Mouse (Mus musculus) 3134 (cell line): Measurements from ENCODE around the gene Ank2.
A peak's percentile ranks its signal among the peaks of the same experiment; 100 is the strongest.

ENCODE experiments used
- DNase-seq: peaks from one replicate; pipeline ENCODE4 v3.0.0-alpha.2; 2011; ENCODE audit warnings: low spot score; ENCODE audit not compliant: insufficient read length; ENCODE audit errors: extremely low read depth

Ank2 gene

DNA sequence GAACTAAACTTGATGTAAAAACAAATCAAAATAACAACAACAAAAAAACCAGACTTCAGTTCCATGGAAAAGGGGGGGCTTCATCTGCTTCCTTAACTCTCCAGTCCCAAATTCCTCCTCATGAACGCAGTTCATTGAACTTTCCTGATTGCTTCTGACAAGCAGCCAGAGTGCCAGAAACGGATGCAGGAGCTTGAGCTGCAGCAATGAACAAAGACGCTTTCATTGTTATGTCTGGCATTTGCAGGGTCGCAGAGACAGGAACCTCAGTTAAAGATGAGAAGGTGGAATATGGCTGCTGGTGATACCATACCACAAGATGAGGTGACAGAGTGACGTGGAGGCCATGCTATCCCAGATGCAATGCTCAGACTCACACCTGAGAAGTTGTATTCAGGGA, 248.2 kb downstream of the Ank2 start:
- DNase-seq: no peak

DNA sequence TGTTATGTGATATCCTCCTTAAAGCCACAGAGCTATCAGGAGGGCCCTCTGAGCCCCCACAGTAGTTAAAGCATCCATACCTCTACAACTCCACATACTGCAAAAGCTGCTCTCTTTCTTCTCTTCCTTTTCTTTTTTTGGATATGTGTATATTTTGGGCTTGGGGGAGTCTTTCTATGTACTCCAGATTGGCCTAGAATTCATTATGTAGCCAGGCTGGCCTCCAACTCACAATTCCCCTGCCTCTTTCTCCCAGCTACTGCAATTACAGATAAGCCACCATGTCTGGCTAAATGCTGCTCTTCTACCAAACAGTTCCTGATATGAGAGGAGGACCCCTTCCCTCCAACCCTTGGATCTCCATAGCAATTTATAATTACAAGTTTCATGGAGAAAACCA, 250.5 kb downstream of the Ank2 start:
- no peak for DNase-seq

DNA sequence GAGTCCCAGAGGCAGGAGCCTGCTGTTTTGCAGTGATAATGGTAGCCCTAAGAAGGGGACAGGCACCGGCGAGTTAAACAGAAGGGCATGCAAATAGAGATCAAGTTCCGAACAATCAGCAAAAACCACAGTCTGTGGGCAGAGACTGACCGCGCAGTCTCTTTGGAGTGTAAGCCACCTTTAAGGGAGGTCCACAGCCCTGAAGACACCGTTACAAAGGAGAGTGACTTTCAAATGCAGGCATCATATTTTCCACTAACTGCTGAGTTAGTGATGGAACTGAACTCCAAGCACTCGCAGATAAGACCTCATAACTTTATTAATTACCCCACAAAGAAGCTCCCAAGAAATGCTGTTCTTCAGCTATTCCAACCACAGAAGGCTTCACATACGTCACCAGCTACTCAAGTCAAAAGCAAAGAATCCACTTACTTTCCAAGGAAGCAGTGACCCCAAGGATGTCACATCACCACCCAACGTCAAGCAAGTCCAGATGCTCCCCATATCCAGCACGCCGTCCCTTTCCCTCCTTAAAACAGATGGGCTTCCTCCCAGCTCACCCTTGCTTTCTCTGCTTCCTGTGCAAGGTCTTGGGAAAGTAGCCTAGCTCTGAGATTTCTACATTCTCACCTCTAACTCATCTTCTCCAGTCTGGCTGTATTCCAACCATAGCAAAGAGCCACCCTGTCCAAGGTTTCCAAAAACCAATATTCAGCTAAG, 252.0 kb downstream of the Ank2 start:
- no peak for DNase-seq

DNA sequence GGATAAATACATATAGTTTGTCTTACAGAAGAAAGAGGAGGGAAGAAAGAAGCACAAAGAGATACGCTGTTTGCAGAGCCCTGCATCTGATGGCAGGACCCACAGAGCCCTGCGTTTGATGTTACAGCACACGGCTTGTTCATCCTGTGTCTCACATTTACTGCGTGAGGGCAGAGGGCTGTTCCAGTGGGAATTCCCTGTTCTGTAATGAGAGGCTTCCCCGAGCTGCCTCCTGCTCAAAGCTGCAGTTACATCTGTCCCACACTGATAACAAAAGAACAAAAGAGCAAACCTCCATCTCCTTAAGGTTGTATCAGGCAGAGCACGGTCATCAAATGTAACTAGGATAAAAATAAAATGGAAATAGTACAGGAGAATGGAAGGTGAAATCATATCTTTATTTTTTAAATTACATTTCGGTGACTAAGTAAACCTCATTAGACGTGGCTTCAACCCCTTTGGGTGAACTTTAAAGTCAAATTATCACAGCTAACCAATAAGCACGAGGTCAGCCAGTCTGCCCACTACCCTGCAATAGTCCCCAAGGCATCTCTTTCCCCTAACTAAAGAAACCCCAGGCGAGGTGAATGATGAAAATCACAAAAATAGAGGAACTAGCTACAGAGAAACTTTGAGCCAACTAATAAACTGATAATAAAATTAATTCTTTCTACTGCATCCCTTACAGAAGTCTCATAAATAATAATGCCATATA, 255.1 kb downstream of the Ank2 start:
- no peak for DNase-seq

DNA sequence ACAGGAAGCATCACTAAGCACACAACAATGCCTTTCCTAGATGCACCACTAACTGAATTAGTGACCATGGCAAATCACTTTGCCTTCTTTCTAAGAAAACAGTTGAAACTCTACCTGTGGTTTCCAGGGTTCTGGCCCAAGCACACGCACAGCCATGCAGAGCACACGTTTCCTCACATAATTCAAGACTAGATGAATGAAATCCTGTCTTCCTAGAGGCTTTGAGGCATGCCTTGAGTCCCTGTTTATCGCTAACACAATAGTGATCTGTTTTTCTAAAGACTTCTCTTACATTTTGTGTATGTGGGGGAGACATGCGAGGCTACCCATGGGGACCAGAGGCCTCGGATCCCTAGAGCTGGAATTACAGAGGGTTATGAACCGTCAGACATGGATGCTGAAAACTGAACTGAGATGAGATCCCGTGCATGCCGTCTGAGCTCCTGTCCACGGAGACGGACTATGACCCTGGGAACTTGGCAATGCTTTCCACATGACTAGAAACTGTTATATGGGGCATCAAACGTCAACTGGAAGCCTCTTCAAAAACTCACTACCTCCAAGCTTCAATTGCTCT, 256.8 kb downstream of the Ank2 start:
- no peak for DNase-seq

DNA sequence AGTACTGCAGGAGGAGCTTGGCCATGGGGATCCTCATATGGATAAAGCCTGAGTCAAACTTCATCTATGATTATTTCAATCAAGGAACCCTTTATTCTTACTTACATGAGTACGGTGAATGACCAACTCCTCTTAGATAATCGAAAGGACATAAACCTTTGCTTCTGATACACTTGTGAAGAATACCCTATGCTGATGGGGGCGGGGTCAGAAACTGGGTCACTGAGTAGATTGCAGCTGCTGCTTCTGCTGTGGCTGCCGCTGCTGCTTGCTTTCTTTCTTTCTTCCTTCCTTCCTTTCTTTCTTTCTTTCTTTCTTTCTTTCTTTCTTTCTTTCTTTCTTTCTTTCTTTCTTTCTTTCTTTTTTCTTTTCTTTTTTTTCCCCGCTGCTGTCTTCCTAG, 263.9 kb downstream of the Ank2 start:
- no peak for DNase-seq

DNA sequence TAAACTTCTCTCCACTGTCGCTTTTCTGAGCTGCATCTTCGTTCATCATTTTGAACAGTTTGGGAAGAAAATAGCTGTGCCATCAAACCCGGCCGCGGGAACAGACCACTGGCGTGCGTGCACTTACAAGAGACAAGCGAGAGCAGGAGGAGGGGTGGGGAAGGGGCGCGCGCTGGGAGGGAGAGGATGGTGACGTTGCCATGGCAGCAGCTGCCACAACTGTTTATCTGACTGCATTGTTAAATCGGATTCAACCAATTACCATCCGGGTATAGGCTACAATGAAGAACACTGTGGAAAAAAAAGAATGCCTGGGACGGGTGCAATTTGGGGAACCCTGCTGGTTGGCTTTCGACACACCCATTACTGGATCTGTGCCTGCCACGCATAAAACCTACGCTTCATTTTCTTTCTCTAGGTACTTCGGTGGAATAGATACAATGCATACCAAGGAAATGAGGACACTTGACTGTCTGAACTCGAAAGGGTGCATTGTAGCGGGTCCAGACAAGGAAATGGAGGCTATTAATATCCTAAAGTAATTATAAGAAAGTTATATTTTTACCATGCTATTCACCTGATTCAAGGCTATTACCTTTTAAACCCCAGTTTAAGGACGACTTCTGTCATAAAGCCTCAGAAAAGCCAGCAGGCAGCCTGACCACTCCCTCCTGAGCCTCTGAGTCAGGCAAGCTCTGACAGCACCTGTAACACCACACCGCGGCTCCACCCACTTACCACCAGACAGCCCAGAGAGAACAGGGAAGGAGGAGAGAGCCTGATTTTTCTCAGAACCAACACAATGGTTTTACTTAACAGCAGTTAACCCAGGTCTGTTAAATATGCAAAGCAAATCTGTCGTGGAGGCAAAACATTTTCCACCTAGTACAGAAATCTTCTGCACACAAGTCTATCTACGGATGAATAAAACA, 273.1 kb downstream of the Ank2 start:
- peak; percentile 14 for DNase-seq

DNA sequence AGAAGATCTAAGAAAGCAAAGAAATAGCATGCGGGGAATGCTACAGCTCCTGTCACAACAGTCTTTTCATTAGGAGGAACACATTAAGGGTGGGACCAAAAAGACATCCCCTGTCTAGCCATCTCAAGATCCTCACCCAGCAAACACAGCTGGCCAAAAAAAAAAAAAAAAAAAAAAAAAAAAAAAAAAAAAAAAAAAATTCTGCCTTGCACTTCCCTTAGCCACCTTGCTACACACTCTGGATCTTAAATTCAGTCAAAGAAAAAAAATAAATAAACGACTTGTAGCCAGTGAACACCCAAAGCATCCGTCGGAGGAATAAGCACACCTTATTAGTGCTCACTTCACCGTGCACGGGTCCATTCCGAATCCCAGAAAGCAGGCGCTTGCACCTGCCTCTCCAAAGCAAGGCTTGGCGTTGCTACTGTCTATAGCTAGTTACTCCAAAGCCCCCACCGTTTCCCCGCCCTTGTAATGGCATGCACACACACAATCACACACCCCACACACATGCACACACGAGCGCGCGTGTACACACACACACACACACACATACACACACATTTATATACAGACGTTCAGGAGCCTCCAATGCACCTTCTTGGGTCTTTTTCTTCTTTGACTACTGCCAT, 273.9 kb downstream of the Ank2 start:
- DNase-seq: no peak

DNA sequence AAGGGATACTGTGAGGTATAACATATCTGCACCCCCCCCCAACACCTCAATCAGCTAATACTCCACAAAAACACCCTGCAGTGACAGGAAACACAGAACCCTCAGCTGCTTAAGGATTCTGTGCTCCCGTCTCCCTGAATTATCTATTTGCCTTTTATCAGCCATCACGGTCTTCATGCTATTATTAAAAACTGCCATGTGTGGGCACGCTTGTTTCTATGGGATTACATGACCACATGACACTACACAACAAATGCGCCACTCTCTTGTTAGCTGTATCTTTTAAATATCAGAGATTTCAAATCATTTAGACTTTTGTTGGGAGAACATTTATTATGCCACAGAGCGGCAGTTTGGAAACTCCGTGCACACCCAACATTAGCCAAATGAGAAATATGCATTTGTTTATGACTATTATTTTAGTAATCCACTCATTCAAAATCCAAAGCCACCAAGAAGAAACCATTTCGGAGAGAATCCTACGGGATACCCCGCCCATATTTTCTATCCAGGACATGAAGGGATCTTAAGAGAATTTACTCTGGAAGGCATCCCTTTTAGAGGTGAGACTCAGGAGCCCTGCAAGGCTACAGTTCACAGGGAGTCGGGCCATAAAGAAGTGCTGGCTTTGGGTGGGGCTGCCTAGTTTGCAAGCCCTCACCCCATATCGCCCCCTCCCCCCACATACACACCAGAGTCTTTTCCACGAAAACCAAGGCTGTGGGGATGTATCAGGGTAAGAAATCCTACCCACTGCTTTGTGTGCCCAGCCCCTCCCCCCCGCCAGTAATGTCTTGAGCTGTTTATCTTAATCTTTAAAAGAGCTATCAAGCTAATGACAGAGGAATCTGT, 274.6 kb downstream of the Ank2 start:
- DNase-seq: no peak

DNA sequence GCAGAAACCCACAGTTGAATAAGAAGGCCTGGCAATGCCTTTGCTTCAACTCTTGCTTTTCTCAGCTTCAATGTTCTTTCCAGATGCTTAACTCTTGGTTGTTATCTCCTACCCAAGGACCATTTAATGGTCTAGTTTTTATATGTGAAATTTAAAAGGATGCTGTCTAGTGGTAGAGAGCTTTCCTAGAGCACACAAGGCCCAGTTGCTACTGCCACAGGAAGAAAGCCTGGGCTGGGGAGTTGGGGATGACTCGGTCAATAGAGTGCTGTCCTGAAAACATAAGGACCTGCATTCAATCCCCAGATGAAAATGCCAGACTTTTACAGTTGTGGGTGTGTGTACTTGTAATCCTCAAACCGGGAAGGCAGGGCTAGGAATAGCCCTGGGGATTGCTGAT, 277.1 kb downstream of the Ank2 start:
- no peak for DNase-seq

DNA sequence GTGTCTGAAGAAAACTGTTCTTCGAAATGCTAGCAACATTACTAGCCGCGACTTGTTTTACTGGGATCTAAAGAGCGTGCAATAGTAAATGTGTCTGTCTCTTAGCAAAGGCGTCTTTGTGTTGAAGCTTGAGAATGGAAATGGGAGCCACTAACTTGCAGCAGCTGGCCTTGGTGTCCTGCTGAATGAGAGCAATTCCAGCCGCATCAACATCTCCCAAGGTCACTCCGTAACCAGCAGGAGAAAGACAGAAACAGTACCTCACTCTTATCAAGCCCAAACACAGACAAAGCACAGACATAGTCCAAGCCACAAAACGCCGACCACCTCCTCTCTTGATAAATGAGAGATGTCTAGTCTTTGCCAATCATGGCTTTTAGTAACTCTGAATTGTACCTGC, 278.3 kb downstream of the Ank2 start:
- DNase-seq: no peak

DNA sequence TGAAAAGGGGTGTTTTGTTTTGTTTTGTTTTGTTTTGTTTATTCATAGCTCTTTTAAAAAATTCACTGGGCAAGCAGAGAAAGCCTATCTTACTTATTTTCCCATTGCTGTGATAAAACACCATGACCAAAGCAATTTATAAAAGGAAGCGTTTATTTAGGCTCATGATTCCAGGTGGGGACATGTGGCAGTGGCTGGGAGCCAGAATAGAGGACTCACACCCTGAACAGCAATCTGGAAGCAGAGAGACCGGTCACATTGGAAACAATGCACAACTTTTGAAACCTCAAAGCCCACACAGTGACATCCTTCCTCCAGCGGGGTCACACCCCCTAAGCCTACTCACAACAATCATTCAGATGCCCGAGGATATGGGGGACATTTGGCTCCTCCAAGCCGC, 285.6 kb downstream of the Ank2 start:
- no peak for DNase-seq

DNA sequence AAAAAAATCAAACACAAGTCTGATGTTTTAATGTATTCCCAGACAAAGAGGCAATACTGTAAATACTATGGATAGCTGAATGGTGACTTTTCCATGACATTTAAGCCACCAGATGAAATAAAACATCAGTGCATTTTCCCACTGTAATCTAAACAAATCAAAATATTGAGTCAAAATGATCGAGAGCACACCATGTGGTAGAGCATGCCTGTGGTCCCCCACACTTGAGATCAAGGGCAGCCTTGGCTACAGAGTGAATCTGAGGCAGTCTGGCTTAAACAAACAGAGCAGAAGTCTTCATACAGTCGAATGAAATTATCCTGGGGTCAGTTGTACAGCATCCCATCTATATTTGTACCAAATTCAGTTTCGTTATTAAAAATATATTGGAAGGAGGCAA, 288.0 kb downstream of the Ank2 start:
- DNase-seq: no peak

DNA sequence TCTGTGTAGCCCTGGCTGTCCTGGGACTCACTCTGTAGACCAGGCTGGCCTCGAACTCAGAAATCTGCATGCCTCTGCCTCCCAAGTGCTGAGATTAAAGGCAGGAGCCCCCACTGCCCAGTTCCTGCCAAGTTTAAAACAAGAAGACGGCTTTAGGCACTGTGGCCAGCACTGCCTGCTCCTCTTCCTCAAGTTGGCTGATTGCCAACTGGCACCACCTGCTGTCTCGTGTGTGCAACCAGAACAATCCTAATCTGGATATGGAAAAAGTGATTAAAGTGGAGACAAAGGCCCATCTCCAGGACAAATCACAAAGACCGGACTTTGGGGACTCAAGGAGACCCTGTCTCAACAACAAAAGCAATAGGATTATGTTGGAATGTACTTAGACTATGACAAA, 288.6 kb downstream of the Ank2 start:
- DNase-seq: no peak

DNA sequence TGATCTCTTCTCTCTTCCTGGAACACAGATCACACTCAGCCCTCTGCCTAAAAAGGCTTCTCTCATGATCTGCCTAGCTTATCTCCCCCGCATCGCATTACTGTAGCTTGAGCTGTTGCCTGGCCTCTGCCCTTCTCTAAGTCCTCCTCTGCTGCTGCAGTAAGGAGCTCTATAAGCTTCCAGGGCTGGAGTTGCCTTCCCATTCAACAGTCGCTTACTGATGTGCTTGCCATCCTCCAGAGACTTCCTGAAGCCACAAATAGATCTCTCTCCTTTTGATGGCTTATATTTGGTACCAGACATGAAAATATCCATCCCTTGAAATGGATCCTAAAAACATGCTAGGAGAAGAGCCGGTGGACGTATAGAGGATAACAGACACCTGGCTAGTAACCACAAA, 290.3 kb downstream of the Ank2 start:
- no peak for DNase-seq

DNA sequence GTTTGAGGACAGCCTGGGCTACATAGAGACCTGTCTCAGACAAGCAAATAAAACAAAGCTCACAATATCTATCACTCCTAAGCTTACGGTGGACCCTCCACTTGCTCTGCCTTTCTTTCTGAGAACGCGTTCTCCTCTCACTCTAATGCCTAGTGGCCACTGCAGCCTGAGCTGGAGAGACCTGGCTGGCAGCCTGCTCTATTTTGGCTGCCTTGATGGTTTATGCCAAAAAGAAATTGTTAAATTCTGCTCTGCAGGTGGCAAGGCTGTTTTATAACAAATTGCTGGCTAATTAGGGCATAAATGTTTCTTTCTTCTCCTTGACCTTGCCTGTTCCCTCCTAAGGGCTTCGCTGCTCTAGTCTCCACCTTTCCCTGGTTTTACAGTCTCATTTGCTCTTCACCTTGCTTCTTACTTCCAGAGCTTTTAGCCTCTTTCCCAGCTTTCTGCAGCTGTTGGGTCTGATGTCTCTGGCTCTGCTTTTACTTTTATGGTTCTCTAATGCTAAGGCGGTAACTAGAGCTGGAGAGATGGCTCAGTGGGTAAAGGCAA, 293.2 kb downstream of the Ank2 start:
- DNase-seq: no peak

DNA sequence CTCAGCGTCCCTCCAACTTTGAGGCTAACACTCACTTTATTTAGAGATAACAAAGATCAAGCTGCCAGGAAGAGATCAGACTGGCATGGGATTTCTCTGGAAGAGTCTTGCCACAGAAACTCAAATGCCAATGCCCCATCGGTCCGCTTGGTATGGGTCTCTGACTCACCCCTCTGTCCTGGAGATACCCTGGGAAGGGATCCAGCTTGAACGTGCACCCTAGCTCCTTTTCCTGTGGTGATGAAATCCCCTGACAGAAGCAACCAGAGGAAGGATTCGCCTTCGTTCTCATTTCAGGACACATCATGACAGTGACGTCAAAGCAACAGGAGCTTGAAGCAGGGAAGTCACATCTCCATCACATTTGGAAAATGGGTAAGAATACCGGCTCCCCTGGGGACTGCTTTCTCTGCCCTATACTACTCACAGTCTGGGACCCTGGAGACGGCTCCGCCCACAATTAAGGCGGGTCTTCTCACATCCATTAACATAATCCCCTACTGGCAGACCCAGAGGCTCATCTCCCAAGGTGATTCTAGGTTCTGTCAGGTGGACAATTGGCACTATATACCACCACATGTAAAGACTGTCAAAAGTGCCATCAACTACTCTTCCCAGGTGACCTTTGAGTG, 296.6 kb downstream of the Ank2 start:
- peak; percentile 13 for DNase-seq

DNA sequence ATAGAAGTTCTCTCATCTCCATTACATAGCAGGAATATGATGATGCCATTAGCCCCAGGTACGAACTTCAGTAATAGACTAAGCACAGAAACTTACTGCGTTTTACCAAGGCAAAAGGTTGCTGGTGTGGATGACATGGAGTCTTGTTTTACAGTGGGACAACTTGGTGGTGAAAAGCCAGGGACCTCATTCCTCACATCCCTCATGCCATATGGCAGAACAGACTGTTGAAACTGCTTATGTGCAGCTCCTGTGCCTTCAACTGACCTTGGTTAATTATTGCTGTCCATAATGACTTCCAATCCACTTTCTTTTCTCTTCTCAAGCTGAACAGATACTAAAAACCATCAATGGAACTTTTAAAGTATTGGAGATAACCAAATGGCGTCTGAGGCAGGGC, 298.4 kb downstream of the Ank2 start:
- DNase-seq: no peak

DNA sequence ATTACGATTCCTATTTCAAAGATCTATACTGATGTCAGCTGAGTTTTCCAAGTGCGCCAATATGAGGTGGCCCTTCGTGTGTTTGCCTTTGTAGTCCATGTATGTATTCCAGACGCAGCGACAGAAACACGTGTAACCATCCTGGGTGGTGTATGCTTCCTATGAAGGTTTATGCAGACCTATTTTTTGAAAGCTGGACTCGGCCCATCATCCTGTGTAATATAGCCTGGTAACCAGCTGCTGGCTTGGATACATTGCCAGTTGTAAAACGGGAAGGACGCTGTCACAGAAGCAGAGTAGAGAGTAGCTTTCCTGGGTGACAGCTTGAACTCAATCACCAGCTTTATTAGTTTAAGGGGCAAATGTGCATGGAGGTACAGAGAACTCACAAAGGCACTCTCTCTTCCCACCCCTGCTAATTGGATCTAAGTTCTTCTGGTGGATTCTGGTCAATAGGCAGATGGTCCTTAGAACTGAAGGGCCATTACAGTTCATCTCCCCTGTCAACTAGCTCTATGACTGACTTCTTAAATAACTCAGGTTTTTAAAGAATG, 300.0 kb downstream of the Ank2 start:
- no peak for DNase-seq
